Mouse (Mus musculus): Measurements from ENCODE around the gene Vps45. TPM values are rescaled to one million over a fixed set of nuclear protein-coding genes. Genes with fewer than 3 reads are reported as not detected.
"Not testable (repeated sequence)": the region's sequence is repeated elsewhere in the genome, so short reads cannot be mapped to it uniquely, and the experiment has no call there.

Gene Vps45
- total RNA-seq, 1 experiment from 2014 or later: 21.4 TPM

DNA sequence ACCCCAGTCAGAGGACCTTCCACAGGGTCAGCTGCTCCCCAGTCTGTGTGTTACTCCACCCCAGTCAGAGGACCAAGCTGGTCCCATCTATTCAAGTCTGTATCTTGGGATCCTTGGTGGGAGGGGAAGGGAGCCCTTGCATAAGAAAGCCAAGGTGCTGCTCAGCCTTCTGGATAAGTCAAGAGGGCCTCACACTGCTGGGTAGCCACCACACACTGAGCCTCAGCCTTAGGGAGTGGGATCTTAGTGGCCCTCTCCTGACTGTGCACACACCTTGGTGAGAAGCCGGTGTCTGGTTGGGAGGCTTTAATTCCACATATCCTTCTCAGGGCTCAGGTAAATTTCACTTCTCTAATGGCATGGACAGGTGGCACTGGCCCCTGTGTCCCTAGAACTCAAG, 70.1 kb downstream of the Vps45 start:
- no peak for ATAC-seq (replicated peaks; ENCODE audit: insufficient number of reproducible peaks, low FRiP score, low TSS enrichment, poor library complexity, severe bottlenecking)

DNA sequence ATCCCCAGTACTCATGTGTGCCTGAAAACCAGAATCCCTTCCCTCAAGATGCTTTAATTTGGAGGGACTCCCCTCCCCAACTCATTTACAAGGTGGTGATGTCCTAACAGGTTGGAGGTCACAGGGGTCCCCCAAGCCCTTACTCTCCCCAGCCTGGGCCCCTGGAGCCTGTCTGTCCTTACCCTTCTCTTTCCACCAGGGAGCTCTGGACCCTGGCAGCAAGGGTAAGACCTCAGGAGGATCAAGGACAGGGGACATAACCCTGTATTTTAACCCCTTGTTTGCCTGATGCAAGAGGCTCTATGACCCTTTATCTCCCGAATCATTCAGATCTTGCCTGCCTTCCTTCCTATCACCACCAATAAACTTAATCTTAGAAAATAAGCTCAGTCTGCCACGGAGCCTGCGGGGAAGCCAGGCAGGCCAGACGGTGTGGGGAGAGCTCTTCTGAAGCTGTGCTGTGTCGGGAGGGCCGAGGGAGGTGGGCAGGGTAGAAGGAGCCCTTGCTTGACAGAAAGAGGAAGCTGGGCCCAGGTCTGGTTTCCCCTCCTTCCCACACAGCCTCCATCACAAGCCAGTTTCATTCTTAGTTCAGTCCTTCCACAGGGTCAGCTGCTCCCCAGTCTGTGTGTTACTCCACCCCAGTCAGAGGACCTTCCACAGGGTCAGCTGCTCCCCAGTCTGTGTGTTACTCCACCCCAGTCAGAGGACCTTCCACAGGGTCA, 70.7 kb downstream of the Vps45 start:
- ATAC-seq (replicated peaks; ENCODE audit: insufficient number of reproducible peaks, low FRiP score, low TSS enrichment, poor library complexity, severe bottlenecking): peak; percentile 65

DNA sequence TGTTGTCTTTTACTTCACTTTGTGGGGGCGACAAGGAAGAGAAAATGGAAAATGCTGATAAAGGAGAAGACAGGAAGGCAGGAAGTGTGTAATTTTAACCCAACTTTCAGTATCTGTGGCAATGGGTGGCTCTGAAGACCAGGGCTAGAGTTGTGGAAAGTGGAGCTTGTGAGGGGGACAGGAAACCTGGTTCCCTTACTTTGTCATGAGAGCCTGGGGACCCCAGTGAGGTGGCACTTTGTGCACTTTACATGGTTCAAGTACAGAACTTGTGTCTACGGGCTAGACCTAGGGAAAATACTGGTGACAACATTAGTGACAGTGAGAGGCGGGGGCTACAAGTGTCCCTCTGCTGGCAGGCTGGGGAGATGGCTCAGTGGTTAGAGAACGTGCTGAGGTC, 71.3 kb downstream of the Vps45 start:
- no peak for ATAC-seq (replicated peaks; ENCODE audit: insufficient number of reproducible peaks, low FRiP score, low TSS enrichment, poor library complexity, severe bottlenecking)

DNA sequence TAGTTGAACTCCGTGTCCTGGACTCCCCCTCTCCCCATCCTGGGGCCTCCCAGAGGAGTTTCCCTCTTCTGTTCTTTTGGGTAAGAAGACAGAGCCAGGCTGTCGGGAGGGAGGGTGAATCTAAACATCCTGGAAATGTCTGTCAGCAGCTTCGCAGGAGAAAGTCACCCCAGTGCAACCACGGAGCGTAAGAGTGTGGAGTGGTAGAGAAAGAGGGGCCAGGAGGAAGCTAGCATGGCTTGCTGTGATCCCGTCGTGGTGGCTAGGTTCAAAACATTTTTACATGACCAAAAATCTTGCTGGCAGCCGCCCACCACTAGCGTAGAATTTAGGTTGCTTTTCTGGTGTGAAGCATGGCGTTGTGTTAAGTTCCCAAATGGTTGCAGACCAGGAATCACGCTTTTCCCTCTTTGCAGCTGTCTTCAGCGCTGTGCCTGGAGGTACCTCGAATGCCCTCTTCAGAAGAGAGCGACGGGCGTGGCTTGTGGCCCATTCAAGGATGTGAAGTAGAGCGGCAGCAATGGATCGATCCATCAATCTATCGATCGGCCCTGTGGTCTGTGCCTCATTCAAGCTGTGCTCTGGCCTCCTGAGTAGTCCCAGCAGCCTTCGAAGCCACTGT, 72.2 kb downstream of the Vps45 start:
- peak; percentile 42 for ATAC-seq (replicated peaks; ENCODE audit: insufficient number of reproducible peaks, low FRiP score, low TSS enrichment, poor library complexity, severe bottlenecking)

DNA sequence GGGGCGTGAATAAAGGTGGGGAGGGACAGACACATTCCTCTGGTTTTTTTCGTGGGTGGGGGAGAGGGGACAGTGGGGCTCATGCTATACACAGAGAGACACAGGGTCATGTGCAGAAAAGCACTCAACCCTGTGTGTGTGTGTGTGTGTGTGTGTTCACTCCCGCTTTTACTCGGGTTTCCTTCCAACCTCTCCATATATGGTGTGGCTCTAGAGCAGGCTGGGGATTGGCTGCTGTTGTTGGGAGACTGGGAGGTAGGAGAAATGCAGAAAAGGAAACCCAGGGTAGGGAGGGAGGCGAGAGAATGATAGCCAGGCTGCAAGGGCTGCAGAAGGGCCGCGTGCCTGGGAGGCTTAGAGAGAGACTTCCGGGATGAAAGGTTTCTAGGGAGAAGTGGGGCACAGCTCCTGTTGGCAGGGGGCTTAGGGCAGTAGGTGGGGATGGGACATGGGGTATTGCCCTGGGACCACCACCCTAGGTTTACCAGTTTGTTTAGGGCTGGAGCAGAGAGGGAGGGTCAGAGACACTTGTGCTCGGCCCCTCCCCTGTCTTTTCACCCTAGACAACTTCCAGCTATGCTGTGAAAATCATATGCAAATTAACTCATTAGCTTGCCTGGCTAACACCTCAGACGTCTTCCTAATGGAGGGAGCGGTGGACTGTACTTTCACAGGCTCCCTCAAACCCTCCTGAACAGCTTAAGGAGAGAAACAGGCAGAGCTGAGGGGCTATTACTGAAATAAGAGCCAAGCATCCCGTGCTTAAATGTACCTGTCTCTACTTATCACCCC, 72.9 kb downstream of the Vps45 start:
- ATAC-seq (replicated peaks; ENCODE audit: insufficient number of reproducible peaks, low FRiP score, low TSS enrichment, poor library complexity, severe bottlenecking): no peak

DNA sequence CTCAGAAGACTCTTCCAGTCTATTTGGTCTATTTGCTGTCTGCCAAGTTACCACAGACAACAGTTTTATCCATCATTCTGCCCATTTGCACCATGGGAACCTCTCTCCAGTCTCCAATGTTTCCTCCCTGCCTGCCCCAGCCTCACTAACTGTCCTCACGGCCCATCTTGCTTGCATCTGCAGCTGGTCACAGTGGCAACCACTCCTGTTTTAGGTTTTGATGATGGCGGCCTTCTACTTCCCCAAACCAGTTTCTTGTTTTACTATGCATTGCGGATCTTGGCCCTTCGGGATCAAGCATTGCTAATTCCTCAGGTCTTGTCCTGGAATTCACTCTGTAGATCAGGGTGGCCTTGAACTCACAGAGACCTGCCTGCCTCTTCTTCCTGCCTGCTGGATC, 76.1 kb downstream of the Vps45 start:
- ATAC-seq (replicated peaks; ENCODE audit: insufficient number of reproducible peaks, low FRiP score, low TSS enrichment, poor library complexity, severe bottlenecking): no peak

GRCm38 (mm10) chr3:95980276-95980970, 77.8 kb downstream of the Vps45 start:
- no peak for ATAC-seq (replicated peaks; ENCODE audit: insufficient number of reproducible peaks, low FRiP score, low TSS enrichment, poor library complexity, severe bottlenecking)

DNA sequence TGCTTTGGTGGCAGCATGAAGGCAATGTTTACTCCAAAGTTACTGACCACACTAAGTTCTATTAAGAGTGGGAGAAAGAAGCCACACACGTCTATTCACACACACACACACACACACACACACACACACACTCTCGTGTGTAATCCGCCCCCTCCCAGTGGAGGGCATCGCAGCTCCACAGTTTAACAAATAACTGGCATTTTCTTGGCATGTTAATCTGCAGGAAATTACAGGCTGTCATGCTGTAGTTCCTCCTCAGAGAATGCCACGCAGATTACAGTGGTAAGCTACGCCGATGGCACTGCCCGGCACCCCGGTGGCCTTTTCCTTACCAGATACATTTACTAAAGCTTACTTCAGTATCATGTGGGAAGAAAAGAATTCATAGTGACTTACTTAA, 80.0 kb downstream of the Vps45 start:
- 0 out of 2 replicates have a peak, but pooled peaks have one; percentile 18 for ATAC-seq (replicated peaks; ENCODE audit: insufficient number of reproducible peaks, low FRiP score, low TSS enrichment, poor library complexity, severe bottlenecking)

DNA sequence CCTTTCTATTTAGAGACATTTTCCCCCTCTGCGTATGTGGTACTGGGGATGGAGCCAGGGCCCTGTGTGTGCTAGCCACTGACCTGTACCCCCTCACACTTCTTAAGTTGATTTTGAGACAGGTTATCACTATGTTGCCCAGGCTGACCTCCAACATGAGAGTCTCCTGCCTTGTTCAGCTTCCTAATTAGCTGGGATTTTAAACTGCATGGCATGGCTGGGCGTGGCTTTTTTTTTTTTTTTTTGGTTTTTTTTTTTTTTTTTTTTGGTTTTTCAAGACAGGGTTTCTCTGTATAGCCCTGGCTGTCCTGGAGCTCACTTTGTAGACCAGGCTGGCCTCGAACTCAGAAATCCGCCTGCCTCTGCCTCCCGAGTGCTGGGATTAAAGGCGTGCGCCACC, 80.7 kb downstream of the Vps45 start:
- not testable (repeated sequence) for ATAC-seq (replicated peaks; ENCODE audit: insufficient number of reproducible peaks, low FRiP score, low TSS enrichment, poor library complexity, severe bottlenecking)

GRCm38 (mm10) chr3:95977079-95977478, 81.2 kb downstream of the Vps45 start:
- peak; percentile 48 for ATAC-seq (replicated peaks; ENCODE audit: insufficient number of reproducible peaks, low FRiP score, low TSS enrichment, poor library complexity, severe bottlenecking)

DNA sequence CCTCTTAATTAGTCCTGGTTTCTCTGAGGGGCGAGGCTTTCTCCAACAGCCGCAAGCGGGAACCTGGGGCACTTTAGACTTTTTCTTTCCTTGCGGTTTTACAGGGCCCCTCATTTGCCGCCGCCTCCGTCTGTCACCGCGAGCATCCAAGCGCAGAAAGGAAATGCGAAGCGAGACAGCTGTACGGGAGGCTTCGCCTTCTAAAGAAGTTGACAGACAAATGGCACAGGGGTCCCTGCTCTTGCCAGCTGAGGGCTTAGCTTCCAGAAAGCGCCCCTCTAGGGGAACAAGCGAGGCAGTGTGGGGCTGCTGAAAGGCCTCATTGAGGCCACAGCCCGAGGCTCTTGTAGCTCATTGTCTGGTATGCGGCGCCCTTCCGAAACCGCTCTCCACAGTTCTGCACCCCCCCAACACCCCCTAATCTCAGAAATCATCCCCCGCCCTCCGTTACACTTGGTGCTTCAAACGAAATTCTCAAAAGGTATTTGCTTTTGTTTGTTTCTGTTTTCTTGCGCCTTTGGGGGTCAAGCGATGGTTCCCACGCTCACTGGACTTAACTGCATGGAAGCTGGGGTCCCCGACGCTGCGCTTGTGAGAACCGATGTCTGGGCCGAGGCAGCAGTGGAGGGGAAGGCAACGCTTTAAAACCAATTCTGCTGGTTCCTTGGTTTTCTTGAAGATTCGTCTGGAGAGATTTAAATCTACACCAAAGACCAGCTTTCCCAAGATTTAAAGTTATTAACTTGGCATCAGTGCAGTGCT, 85.2 kb downstream of the Vps45 start:
- peak; percentile 59 for ATAC-seq (replicated peaks; ENCODE audit: insufficient number of reproducible peaks, low FRiP score, low TSS enrichment, poor library complexity, severe bottlenecking)

GRCm38 (mm10) chr3:95972251-95972872, 85.9 kb downstream of the Vps45 start:
- peak; percentile 65; the same call in 1 of the 2 replicates for ATAC-seq (replicated peaks; ENCODE audit: insufficient number of reproducible peaks, low FRiP score, low TSS enrichment, poor library complexity, severe bottlenecking)

DNA sequence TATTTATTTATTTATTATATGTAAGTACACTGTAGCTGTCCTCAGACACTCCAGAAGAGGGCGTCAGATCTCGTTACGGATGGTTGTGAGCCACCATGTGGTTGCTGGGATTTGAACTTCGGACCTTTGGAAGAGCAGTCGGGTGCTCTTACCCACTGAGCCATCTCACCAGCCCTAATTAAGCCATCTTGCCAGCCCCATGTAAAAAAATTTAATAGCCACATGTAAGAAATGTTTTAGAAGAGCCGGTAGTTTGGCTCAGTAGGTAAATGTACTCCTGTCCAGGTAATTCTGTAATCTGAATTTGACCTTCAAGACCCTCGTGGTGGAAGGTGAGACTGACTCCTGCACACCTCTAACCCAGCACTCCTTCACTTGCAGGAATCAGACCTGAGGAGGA, 87.6 kb downstream of the Vps45 start:
- not testable (repeated sequence) for ATAC-seq (replicated peaks; ENCODE audit: insufficient number of reproducible peaks, low FRiP score, low TSS enrichment, poor library complexity, severe bottlenecking)

GRCm38 (mm10) chr3:95969277-95969676, 89.0 kb downstream of the Vps45 start:
- no peak for ATAC-seq (replicated peaks; ENCODE audit: insufficient number of reproducible peaks, low FRiP score, low TSS enrichment, poor library complexity, severe bottlenecking)

- no peak for ATAC-seq (replicated peaks; ENCODE audit: insufficient number of reproducible peaks, low FRiP score, low TSS enrichment, poor library complexity, severe bottlenecking)
Measured at GRCm38 (mm10) chr3:95965518-95966451, 92.5 kb downstream of the Vps45 start.

- ATAC-seq (replicated peaks; ENCODE audit: insufficient number of reproducible peaks, low FRiP score, low TSS enrichment, poor library complexity, severe bottlenecking): no peak
Measured at GRCm38 (mm10) chr3:95963681-95964080, 94.6 kb downstream of the Vps45 start.

- ATAC-seq (replicated peaks; ENCODE audit: insufficient number of reproducible peaks, low FRiP score, low TSS enrichment, poor library complexity, severe bottlenecking): no peak
Measured at GRCm38 (mm10) chr3:95963230-95963629, 95.0 kb downstream of the Vps45 start.

All from monocyte, adult 5-6 weeks (primary cell).